Mouse (Mus musculus): ENCODE measurements around the gene Pan3. TPM values are rescaled to one million over a fixed set of nuclear protein-coding genes. Genes with fewer than 3 reads are reported as not detected.
"Not testable (repeated sequence)": the region's sequence is repeated elsewhere in the genome, so short reads cannot be mapped to it uniquely, and the experiment has no call there.

Pan3 gene
- polyA plus RNA-seq, 1 experiment from 2014 or later: 44.7 TPM

GRCm38 (mm10) chr5:147539815-147540214 lies 109.9 kb downstream of the Pan3 start:
- ATAC-seq (replicated peaks; ENCODE audit: extremely low read depth, insufficient read depth, low FRiP score): no peak
- Histone ChIP-seq H3K36me3 (ENCODE audit: control insufficient read depth, insufficient read depth) (peaks cover 44% of the 10 kb centered on the region), H3K4me3 (ENCODE audit: low read length) (no peak overlapping the region), H3K9me3 (replicated peaks; ENCODE audit: control insufficient read depth, low read length) (no peaks in the 10 kb centered on the region), H3K27ac (ENCODE audit: low read length) (no peak overlapping the region), H3K4me2 (ENCODE audit: low read depth, low read length) (no peak overlapping the region), H3K4me1 (ENCODE audit: control insufficient read depth, insufficient read depth, low read length) (no peaks in the 10 kb centered on the region), H3K9ac (ENCODE audit: low read length) (no peak overlapping the region), H3K27me3 (ENCODE audit: control insufficient read depth, insufficient read depth, low read length) (no peaks in the 10 kb centered on the region)
- 91% methylated on average over 4 of the region's 4 CpGs for WGBS

GRCm38 (mm10) chr5:147542291-147542690 lies 112.3 kb downstream of the Pan3 start:
- no peaks in the 10 kb centered on the region for H3K9me3 ChIP-seq (replicated peaks; ENCODE audit: control insufficient read depth, low read length)
- ATAC-seq (replicated peaks; ENCODE audit: extremely low read depth, insufficient read depth, low FRiP score): no peak
- H3K4me3 ChIP-seq (ENCODE audit: low read length): no peak overlapping the region
- H3K4me1 ChIP-seq (ENCODE audit: control insufficient read depth, insufficient read depth, low read length): no peaks in the 10 kb centered on the region
- H3K36me3 ChIP-seq (ENCODE audit: control insufficient read depth, insufficient read depth): peaks cover 40% of the 10 kb centered on the region
- H3K4me2 ChIP-seq (ENCODE audit: low read depth, low read length): no peak overlapping the region
- H3K27ac ChIP-seq (ENCODE audit: low read length): no peak overlapping the region
- no peak overlapping the region for H3K9ac ChIP-seq (ENCODE audit: low read length)
- 76% methylated on average over 6 of the region's 6 CpGs for WGBS
- H3K27me3 ChIP-seq (ENCODE audit: control insufficient read depth, insufficient read depth, low read length): no peaks in the 10 kb centered on the region

GRCm38 (mm10) chr5:147545731-147546241 lies 115.8 kb downstream of the Pan3 start:
- no peak overlapping the region for H3K4me3 ChIP-seq (ENCODE audit: low read length)
- no peaks in the 10 kb centered on the region for H3K4me1 ChIP-seq (ENCODE audit: control insufficient read depth, insufficient read depth, low read length)
- no peaks in the 10 kb centered on the region for H3K27me3 ChIP-seq (ENCODE audit: control insufficient read depth, insufficient read depth, low read length)
- no peak overlapping the region for H3K27ac ChIP-seq (ENCODE audit: low read length)
- ATAC-seq (replicated peaks; ENCODE audit: extremely low read depth, insufficient read depth, low FRiP score): peak; percentile 23; the same call in 1 of the 2 replicates
- WGBS: 74% methylated on average over 11 of the region's 11 CpGs
- no peak overlapping the region for H3K4me2 ChIP-seq (ENCODE audit: low read depth, low read length)
- no peaks in the 10 kb centered on the region for H3K9me3 ChIP-seq (replicated peaks; ENCODE audit: control insufficient read depth, low read length)
- peaks cover 39% of the 10 kb centered on the region for H3K36me3 ChIP-seq (ENCODE audit: control insufficient read depth, insufficient read depth)
- H3K9ac ChIP-seq (ENCODE audit: low read length): no peak overlapping the region

- H3K36me3 ChIP-seq (ENCODE audit: control insufficient read depth, insufficient read depth): peaks cover 28% of the 10 kb centered on the region
- H3K9ac ChIP-seq (ENCODE audit: low read length): no peak overlapping the region
- no peak overlapping the region for H3K4me2 ChIP-seq (ENCODE audit: low read depth, low read length)
- no peak for ATAC-seq (replicated peaks; ENCODE audit: extremely low read depth, insufficient read depth, low FRiP score)
- no peak overlapping the region for H3K4me3 ChIP-seq (ENCODE audit: low read length)
- H3K27me3 ChIP-seq (ENCODE audit: control insufficient read depth, insufficient read depth, low read length): no peaks in the 10 kb centered on the region
- no peak overlapping the region for H3K27ac ChIP-seq (ENCODE audit: low read length)
- H3K4me1 ChIP-seq (ENCODE audit: control insufficient read depth, insufficient read depth, low read length): no peaks in the 10 kb centered on the region
- WGBS: 77% methylated on average over 12 of the region's 12 CpGs
- H3K9me3 ChIP-seq (replicated peaks; ENCODE audit: control insufficient read depth, low read length): no peaks in the 10 kb centered on the region
These were observed 119.2 kb downstream of the Pan3 start for GRCm38 (mm10) chr5:147549016-147549755.

- H3K27me3 ChIP-seq (ENCODE audit: control insufficient read depth, insufficient read depth, low read length): no peaks in the 10 kb centered on the region
- H3K4me1 ChIP-seq (ENCODE audit: control insufficient read depth, insufficient read depth, low read length): no peaks in the 10 kb centered on the region
- ATAC-seq (replicated peaks; ENCODE audit: extremely low read depth, insufficient read depth, low FRiP score): no peak
- no peak overlapping the region for H3K4me3 ChIP-seq (ENCODE audit: low read length)
- peaks cover 19% of the 10 kb centered on the region for H3K36me3 ChIP-seq (ENCODE audit: control insufficient read depth, insufficient read depth)
- H3K4me2 ChIP-seq (ENCODE audit: low read depth, low read length): no peak overlapping the region
- H3K9me3 ChIP-seq (replicated peaks; ENCODE audit: control insufficient read depth, low read length): no peaks in the 10 kb centered on the region
- no peak overlapping the region for H3K9ac ChIP-seq (ENCODE audit: low read length)
- H3K27ac ChIP-seq (ENCODE audit: low read length): no peak overlapping the region
- 84% methylated on average over 13 of the region's 13 CpGs for WGBS
These were observed 122.1 kb downstream of the Pan3 start for GRCm38 (mm10) chr5:147551879-147552627.

- H3K9me3 ChIP-seq (replicated peaks; ENCODE audit: control insufficient read depth, low read length); H3K27me3 ChIP-seq (ENCODE audit: control insufficient read depth, insufficient read depth, low read length); ATAC-seq (replicated peaks; ENCODE audit: extremely low read depth, insufficient read depth, low FRiP score); H3K27ac ChIP-seq (ENCODE audit: low read length); H3K36me3 ChIP-seq (ENCODE audit: control insufficient read depth, insufficient read depth); H3K4me1 ChIP-seq (ENCODE audit: control insufficient read depth, insufficient read depth, low read length); H3K4me3 ChIP-seq (ENCODE audit: low read length); H3K9ac ChIP-seq (ENCODE audit: low read length); H3K4me2 ChIP-seq (ENCODE audit: low read depth, low read length): not testable (repeated sequence)
- WGBS: 43% methylated on average over 5 of the region's 6 CpGs
These were observed 127.7 kb downstream of the Pan3 start for GRCm38 (mm10) chr5:147557641-147558040.

- H3K4me3 ChIP-seq (ENCODE audit: low read length): 0 out of 2 replicates have a peak overlapping the region, but pooled peaks have one; percentile 4
- no peak overlapping the region for H3K9ac ChIP-seq (ENCODE audit: low read length)
- H3K27ac ChIP-seq (ENCODE audit: low read length): no peak overlapping the region
- H3K4me1 ChIP-seq (ENCODE audit: control insufficient read depth, insufficient read depth, low read length): no peaks in the 10 kb centered on the region
- 60% methylated on average over 18 of the region's 18 CpGs for WGBS
- H3K4me2 ChIP-seq (ENCODE audit: low read depth, low read length): peak overlapping the region; percentile 51; the same call in 1 of the 2 replicates
- H3K27me3 ChIP-seq (ENCODE audit: control insufficient read depth, insufficient read depth, low read length): no peaks in the 10 kb centered on the region
- no peaks in the 10 kb centered on the region for H3K9me3 ChIP-seq (replicated peaks; ENCODE audit: control insufficient read depth, low read length)
- ATAC-seq (replicated peaks; ENCODE audit: extremely low read depth, insufficient read depth, low FRiP score): no peak
- no peaks in the 10 kb centered on the region for H3K36me3 ChIP-seq (ENCODE audit: control insufficient read depth, insufficient read depth)
These were observed 133.7 kb downstream of the Pan3 start for GRCm38 (mm10) chr5:147563511-147564139.

- Histone ChIP-seq H3K4me3 (ENCODE audit: low read length) (0 out of 2 replicates have a peak overlapping the region, but pooled peaks have one; percentile 4), H3K9me3 (replicated peaks; ENCODE audit: control insufficient read depth, low read length) (no peaks in the 10 kb centered on the region), H3K27ac (ENCODE audit: low read length) (no peak overlapping the region), H3K36me3 (ENCODE audit: control insufficient read depth, insufficient read depth) (no peaks in the 10 kb centered on the region), H3K9ac (ENCODE audit: low read length) (no peak overlapping the region), H3K4me2 (ENCODE audit: low read depth, low read length) (peak overlapping the region; percentile 51; the same call in 1 of the 2 replicates), H3K27me3 (ENCODE audit: control insufficient read depth, insufficient read depth, low read length) (no peaks in the 10 kb centered on the region), H3K4me1 (ENCODE audit: control insufficient read depth, insufficient read depth, low read length) (no peaks in the 10 kb centered on the region)
- WGBS: 39% methylated on average over 16 of the region's 16 CpGs
- ATAC-seq (replicated peaks; ENCODE audit: extremely low read depth, insufficient read depth, low FRiP score): peak; percentile 37; the same call in 1 of the 2 replicates
These were observed 134.2 kb downstream of the Pan3 start for GRCm38 (mm10) chr5:147564140-147564590.

All from heart, embryonic 16.5 days (tissue).